Mouse (Mus musculus): ENCODE results near the gene Mybbp1a. TPM values are rescaled to one million over a fixed set of nuclear protein-coding genes. Genes with fewer than 3 reads are reported as not detected.

The Mybbp1a gene
- polyA plus RNA-seq, 1 experiment from 2014 or later = 57.6 TPM

GRCm38 (mm10) chr11:72446311-72447105 lies 5.4 kb downstream of the Mybbp1a start:
- no peaks in the 10 kb centered on the region for H3K9me3 ChIP-seq (ENCODE audit: control insufficient read depth, low read length)
- ATAC-seq (ENCODE audit: low FRiP score, low TSS enrichment) (no peak), DNase-seq (ENCODE audit: low spot score) (peak; percentile 64)
- H3K4me2 ChIP-seq (replicated peaks; ENCODE audit: low read depth) = no peak overlapping the region
- H3K9ac ChIP-seq (ENCODE audit: low read length) = no peak overlapping the region
- H3K4me3 ChIP-seq (ENCODE audit: low read depth, low read length) = no peak overlapping the region
- 84% methylated on average over 6 of the region's 6 CpGs for WGBS
- TF ChIP-seq CTCF (IDR thresholded peaks at IDR 0.05; ENCODE audit: low read depth) (peak; percentile 78), EP300 (optimal IDR thresholded peaks at IDR 0.05) (no peak)
- peaks cover 3% of the 10 kb centered on the region; the same call in 1 of the 2 replicates for H3K4me1 ChIP-seq (replicated peaks; ENCODE audit: control insufficient read depth, insufficient read depth)
- no peak overlapping the region for H3K27ac ChIP-seq (replicated peaks)
- H3K36me3 ChIP-seq (ENCODE audit: control insufficient read depth, insufficient read depth, low read length) = peaks cover 66% of the 10 kb centered on the region
- H3K27me3 ChIP-seq (ENCODE audit: control insufficient read depth, insufficient read depth, low read length) = no peaks in the 10 kb centered on the region

GRCm38 (mm10) chr11:72447475-72447874 lies 6.3 kb downstream of the Mybbp1a start:
- Histone ChIP-seq H3K27me3 (ENCODE audit: control insufficient read depth, insufficient read depth, low read length) (no peaks in the 10 kb centered on the region), H3K4me3 (ENCODE audit: low read depth, low read length) (no peak overlapping the region), H3K27ac (replicated peaks) (no peak overlapping the region)

GRCm38 (mm10) chr11:72452140-72452665 lies 11.0 kb downstream of the Mybbp1a start:
- Histone ChIP-seq H3K4me1 (replicated peaks; ENCODE audit: control insufficient read depth, insufficient read depth) (no peaks in the 10 kb centered on the region), H3K4me2 (replicated peaks; ENCODE audit: low read depth) (no peak overlapping the region), H3K36me3 (ENCODE audit: control insufficient read depth, insufficient read depth, low read length) (peaks cover 38% of the 10 kb centered on the region), H3K9me3 (ENCODE audit: control insufficient read depth, low read length) (no peaks in the 10 kb centered on the region), H3K27ac (replicated peaks) (no peak overlapping the region), H3K4me3 (ENCODE audit: low read depth, low read length) (no peak overlapping the region), H3K27me3 (ENCODE audit: control insufficient read depth, insufficient read depth, low read length) (no peaks in the 10 kb centered on the region), H3K9ac (ENCODE audit: low read length) (no peak overlapping the region)
- no peak for DNase-seq (ENCODE audit: low spot score)
- ATAC-seq (ENCODE audit: low FRiP score, low TSS enrichment) = no peak
- TF ChIP-seq CTCF (IDR thresholded peaks at IDR 0.05; ENCODE audit: low read depth) = no peak
- TF ChIP-seq EP300 (optimal IDR thresholded peaks at IDR 0.05) = no peak
- WGBS = 87% methylated on average over 3 of the region's 3 CpGs

More at GRCm38 (mm10) chr11:72447475-72447874, 6.3 kb downstream of the Mybbp1a start:
- ATAC-seq (ENCODE audit: low FRiP score, low TSS enrichment) (no peak), DNase-seq (ENCODE audit: low spot score) (no peak)
- H3K36me3 ChIP-seq (ENCODE audit: control insufficient read depth, insufficient read depth, low read length) = peaks cover 73% of the 10 kb centered on the region
- no peaks in the 10 kb centered on the region for H3K4me1 ChIP-seq (replicated peaks; ENCODE audit: control insufficient read depth, insufficient read depth)
- H3K9ac ChIP-seq (ENCODE audit: low read length) = no peak overlapping the region
- H3K4me2 ChIP-seq (replicated peaks; ENCODE audit: low read depth) = no peak overlapping the region
- WGBS = 80% methylated on average over 8 of the region's 8 CpGs
- TF ChIP-seq CTCF (IDR thresholded peaks at IDR 0.05; ENCODE audit: low read depth) (peak; percentile 46), EP300 (optimal IDR thresholded peaks at IDR 0.05) (no peak)
- H3K9me3 ChIP-seq (ENCODE audit: control insufficient read depth, low read length) = no peaks in the 10 kb centered on the region

GRCm38 (mm10) chr11:72453105-72453953 lies 12.2 kb downstream of the Mybbp1a start:
- Histone ChIP-seq H3K27me3 (ENCODE audit: control insufficient read depth, insufficient read depth, low read length) (no peaks in the 10 kb centered on the region), H3K36me3 (ENCODE audit: control insufficient read depth, insufficient read depth, low read length) (peaks cover 30% of the 10 kb centered on the region), H3K9ac (ENCODE audit: low read length) (no peak overlapping the region), H3K27ac (replicated peaks) (no peak overlapping the region), H3K4me3 (ENCODE audit: low read depth, low read length) (no peak overlapping the region), H3K9me3 (ENCODE audit: control insufficient read depth, low read length) (no peaks in the 10 kb centered on the region), H3K4me2 (replicated peaks; ENCODE audit: low read depth) (no peak overlapping the region), H3K4me1 (replicated peaks; ENCODE audit: control insufficient read depth, insufficient read depth) (no peaks in the 10 kb centered on the region)
- DNase-seq (ENCODE audit: low spot score) (no peak), ATAC-seq (ENCODE audit: low FRiP score, low TSS enrichment) (no peak)
- 54% methylated on average over 15 of the region's 15 CpGs for WGBS
- TF ChIP-seq EP300 (optimal IDR thresholded peaks at IDR 0.05) = no peak
- TF ChIP-seq CTCF (IDR thresholded peaks at IDR 0.05; ENCODE audit: low read depth) = no peak

GRCm38 (mm10) chr11:72455694-72456093 lies 14.5 kb downstream of the Mybbp1a start:
- WGBS = 33% methylated on average over 5 of the region's 5 CpGs
- Histone ChIP-seq H3K4me1 (replicated peaks; ENCODE audit: control insufficient read depth, insufficient read depth) (no peaks in the 10 kb centered on the region), H3K27ac (replicated peaks) (no peak overlapping the region), H3K4me3 (ENCODE audit: low read depth, low read length) (no peak overlapping the region), H3K27me3 (ENCODE audit: control insufficient read depth, insufficient read depth, low read length) (no peaks in the 10 kb centered on the region), H3K36me3 (ENCODE audit: control insufficient read depth, insufficient read depth, low read length) (peaks cover 10% of the 10 kb centered on the region), H3K9me3 (ENCODE audit: control insufficient read depth, low read length) (no peaks in the 10 kb centered on the region), H3K4me2 (replicated peaks; ENCODE audit: low read depth) (no peak overlapping the region), H3K9ac (ENCODE audit: low read length) (no peak overlapping the region)
- DNase-seq (ENCODE audit: low spot score) = no peak
- no peak for TF ChIP-seq EP300 (optimal IDR thresholded peaks at IDR 0.05)
- no peak for TF ChIP-seq CTCF (IDR thresholded peaks at IDR 0.05; ENCODE audit: low read depth)
- peak; percentile 11; the same call in 1 of the 2 replicates for ATAC-seq (ENCODE audit: low FRiP score, low TSS enrichment)

Measured in stomach, postnatal 0 days (tissue).